Mouse (Mus musculus) ES-CJ7 (cell line): Measurements from ENCODE around the gene Gm32717.
"Not testable (repeated sequence)": the region's sequence is repeated elsewhere in the genome, so short reads cannot be mapped to it uniquely, and the experiment has no call there.

ENCODE experiments used
- DNase-seq: peaks from one replicate; pipeline ENCODE4 v3.0.0; 2011; ENCODE audit warnings: low read depth, low spot score

The Gm32717 gene

GRCm38 (mm10) chr10:118240680-118241079, at the start of gene Gm32717:
Gm32717 (minus strand) TSS chr10:118240780.
- not testable (repeated sequence) for DNase-seq

GRCm38 (mm10) chr10:118283016-118283415, 42.4 kb upstream of the Gm32717 start:
- DNase-seq, result not testable (repeated sequence)

GRCm38 (mm10) chr10:118282565-118282964, 42.0 kb upstream of the Gm32717 start:
- not testable (repeated sequence) for DNase-seq

GRCm38 (mm10) chr10:118278069-118278468, 37.5 kb upstream of the Gm32717 start:
- not testable (repeated sequence) for DNase-seq

GRCm38 (mm10) chr10:118271416-118271815, 30.8 kb upstream of the Gm32717 start:
- DNase-seq, result not testable (repeated sequence)

GRCm38 (mm10) chr10:118268812-118269211, 28.2 kb upstream of the Gm32717 start:
- DNase-seq, result not testable (repeated sequence)

GRCm38 (mm10) chr10:118258388-118258787, 17.8 kb upstream of the Gm32717 start, which contains the start of gene Gm32802:
Gm32802 (plus strand) TSS chr10:118258688.
- DNase-seq, result not testable (repeated sequence)

GRCm38 (mm10) chr10:118250852-118251295, 10.3 kb upstream of the Gm32717 start:
- DNase-seq, result peak; percentile 20

GRCm38 (mm10) chr10:118249006-118249595, 8.5 kb upstream of the Gm32717 start:
- DNase-seq, result not testable (repeated sequence)

- DNase-seq, result not testable (repeated sequence)
Measured at GRCm38 (mm10) chr10:118232607-118233006, 8.0 kb downstream of the Gm32717 start.

GRCm38 (mm10) chr10:118227629-118228028, 13.0 kb downstream of the Gm32717 start:
- DNase-seq, result not testable (repeated sequence)

- not testable (repeated sequence) for DNase-seq
Measured at GRCm38 (mm10) chr10:118215719-118216393, 24.7 kb downstream of the Gm32717 start.

GRCm38 (mm10) chr10:118204642-118205041, 35.9 kb downstream of the Gm32717 start, which contains the start of gene Il22:
Il22 (plus strand) TSS chr10:118204942.
- DNase-seq, result no peak

- peak; percentile 49 for DNase-seq
Measured at GRCm38 (mm10) chr10:118195150-118195549, 45.4 kb downstream of the Gm32717 start.
